Mouse (Mus musculus): ENCODE results near the gene Pcsk5.

Gene Pcsk5

DNA sequence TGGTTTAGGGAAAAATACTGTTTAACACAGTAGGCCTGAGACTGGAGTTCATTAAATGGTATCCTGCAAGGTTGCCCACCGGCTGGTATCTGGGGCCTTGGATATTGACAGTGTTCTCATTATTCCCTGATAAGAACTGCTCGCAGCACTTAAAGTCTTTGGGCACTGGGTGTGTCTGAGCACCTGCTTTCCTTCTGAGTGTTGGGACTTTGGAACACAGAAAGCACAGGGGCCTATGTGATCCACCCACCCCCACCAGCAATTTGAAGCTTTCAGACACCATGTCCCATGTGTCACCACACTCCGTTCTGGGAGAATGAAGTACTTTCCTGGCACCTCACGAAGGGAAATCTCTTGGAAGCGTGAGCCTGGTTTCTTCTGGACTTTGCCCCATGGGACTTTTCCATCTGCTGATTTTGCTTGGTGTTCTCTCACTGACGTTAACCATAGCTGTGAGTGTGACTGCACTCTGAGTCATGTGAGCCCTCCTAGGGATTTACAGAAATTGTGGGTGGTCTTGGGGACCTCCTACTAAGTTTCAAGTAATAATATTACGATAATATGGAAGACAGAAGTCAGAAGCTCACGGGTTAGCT lies 92.9 kb downstream of the Pcsk5 start:
- no peak for DNase-seq (ENCODE audit: low spot score in 2 of 2)

DNA sequence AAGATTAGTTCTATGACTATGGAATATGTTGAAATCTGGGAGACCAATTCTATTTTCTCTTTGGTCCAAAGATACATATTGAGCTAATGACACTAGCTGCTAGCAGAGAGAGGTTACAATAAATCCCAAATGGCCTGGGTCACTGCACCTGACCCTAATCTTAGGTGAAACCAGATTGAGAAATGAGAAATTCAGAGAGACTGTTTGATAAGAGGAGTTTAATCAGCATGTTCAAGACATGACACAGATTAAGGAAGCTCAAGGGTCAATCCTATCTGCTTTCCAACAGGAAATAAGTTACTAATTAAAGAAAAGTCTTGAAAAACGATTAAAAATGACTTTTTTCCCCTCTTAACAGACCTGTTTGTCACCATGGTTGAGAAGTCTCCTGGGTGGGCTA lies 96.0 kb downstream of the Pcsk5 start:
- DNase-seq (ENCODE audit: low spot score in 2 of 2): no peak

DNA sequence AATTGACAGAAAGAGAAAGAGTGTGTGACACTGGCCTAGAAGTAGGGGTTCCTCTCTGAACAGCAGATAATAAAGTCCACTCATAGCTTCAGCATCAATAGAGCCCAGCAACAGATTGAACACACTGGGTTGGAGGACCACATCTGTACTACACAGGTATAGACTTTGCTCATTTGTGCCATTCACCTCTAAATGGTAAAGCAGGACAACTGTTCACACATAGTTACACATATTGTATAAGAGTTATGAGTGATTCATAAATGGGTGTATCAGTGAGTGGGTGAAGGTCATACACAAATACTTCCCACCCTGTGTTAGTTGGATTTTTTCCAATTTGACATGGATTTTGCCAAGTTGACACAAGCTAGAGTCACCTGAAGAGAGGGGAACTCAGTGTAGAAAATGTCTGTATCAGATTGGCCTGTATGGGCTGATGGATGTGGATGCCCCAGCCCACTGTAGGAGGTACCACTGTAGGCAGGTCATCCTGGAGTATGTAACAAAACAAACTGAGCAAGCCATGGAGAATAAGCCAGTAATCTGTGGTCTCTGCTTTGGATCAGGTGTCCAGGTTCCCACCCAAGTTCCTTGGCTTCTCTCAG lies 104.7 kb downstream of the Pcsk5 start:
- no peak for DNase-seq (ENCODE audit: low spot score in 2 of 2)

DNA sequence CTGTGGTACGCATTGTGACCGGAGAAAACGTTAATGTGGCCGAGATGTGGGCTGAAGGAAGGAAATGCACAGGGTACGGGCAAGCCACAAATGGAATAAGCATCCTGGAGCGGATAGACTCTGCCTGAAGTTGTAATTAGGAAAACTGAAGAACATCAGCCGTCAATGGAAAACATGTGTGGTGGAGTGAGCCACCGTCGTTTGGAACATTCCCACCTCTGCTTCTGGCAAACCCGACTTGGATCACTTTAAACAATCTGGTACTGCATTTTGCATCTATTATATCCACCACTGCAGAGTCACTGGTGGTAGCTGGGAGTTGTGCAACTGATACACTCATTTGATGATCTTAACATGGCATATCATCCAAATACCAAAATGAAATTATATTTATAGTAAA lies 120.4 kb downstream of the Pcsk5 start:
- no peak for DNase-seq (ENCODE audit: low spot score in 2 of 2)

DNA sequence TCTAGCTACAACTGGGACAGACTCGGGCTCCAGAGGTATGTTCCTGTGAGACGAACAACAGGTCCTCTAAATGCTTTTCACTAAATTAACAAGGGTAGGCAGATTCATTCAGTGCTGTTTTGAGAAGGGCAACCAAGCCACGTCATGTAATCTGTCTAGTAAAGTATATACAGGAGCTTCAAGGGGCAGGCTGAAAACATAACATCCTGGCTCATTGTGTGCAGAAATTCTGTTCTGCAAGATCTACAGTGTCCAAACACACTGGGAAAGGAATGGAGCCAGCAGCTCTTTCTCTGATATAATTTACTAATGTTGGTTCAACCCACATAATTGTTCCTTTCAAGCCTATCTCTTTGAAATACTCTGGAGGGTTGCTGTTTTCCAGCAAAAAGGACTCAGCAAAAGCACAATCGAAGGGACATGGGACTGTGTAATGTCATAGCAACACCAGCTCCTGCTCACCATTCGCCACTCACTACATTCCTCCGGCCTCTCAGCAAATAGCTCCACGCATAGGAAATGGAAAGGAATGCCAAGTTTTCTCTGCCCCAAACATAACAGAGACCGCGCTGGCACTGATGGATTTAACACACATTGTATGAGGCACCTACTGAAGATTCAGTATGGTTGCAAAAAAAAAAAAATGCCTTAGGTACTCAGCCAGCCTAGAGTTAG lies 122.0 kb downstream of the Pcsk5 start:
- no peak for DNase-seq (ENCODE audit: low spot score in 2 of 2)

DNA sequence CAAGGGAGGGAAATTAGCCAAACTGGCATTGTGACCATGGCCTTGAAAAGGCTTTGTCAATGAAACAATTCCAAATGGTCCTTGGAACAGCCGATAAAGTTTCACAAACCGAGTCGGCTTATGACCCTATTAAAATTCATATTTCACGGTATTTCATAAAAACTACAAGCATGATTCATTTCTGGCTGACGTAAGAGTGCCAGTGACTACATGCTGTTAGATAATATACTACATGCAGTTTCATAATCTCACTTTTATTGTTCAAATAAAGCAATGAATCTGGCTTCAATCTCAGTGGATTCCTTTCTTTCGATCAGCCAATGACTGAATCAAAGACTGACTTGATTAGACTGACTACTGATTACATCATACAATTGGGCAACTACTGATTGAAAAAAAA lies 145.8 kb downstream of the Pcsk5 start:
- no peak for DNase-seq (ENCODE audit: low spot score in 2 of 2)

DNA sequence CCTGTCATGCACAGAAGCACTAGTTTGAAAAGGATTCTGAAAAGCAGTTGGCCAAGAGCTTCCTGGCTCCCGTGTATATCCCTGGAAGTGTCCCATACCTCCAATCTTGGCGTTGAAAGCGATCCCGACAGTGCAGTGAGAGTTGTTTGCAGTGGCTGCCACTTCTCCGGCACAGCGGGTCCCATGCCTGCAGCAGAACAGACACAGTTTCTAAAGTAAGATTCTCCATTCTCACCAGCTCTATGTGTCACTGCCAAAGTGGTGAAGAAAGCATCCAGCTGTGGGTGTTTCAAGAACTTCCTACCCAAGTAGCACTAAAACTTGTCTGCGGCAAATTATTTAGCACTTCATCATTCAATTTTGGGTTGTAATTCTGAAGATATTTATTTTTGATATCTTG lies 159.1 kb downstream of the Pcsk5 start:
- peak in 1 of 2 experiments; percentile 9 for DNase-seq (ENCODE audit: low spot score in 2 of 2)

DNA sequence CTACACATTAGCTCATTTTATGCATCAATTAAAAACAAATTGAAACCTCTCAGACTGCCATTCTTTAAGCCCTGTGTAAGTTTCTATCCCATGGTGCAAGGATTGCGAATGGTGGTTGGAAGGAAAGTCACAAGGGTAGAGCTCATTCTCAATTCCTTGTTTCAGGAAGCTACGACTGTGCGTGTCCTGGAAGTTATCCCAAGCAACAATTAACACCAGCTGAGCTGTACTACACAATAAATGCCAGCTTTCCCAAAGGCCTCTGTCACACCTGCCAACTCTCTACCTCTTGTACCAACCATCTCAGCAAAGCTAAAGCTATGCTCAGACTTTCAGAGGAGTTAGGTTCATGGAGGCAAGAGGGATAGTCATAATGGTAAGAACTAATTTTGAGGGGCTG lies 174.8 kb downstream of the Pcsk5 start:
- no peak for DNase-seq (ENCODE audit: low spot score in 2 of 2)

DNA sequence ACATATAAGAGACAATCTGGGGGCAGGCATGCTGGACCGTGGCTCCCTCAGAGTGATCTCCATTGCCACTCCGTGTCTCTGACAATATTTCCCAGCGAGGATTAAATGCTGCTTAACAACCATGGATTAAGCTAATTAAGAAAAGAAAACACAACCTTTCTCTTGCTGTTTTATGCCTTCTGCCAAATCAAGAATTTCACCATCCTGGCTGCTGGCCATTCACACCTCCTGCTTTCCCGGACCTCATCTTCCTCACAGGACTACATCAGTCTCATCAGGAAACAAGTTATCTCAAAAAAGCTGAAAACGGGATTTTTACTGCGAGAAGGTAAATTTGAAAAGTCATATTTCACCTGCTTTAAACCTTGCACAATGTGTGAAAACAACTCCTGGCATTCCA lies 175.2 kb downstream of the Pcsk5 start:
- no peak for DNase-seq (ENCODE audit: low spot score in 2 of 2)

DNA sequence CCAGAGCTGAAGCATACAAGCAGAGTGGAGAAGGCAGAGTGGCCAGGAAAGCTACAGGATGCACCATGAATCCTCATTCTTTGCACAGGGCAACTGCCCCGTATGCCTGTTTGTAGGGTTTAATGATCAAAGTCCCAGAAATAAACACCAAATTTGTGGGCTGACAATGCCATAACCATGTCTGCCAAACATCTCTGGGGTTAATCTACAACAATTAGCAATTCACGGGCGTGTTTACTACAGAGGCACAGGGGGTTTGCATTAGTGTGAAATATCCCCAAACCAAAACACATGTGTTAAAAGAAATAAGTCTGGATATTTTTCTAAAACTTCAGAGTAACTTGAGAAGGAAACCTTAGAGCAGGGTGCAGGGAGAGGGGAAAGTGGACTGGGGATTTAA lies 178.1 kb downstream of the Pcsk5 start:
- DNase-seq (ENCODE audit: low spot score in 2 of 2): no peak

DNA sequence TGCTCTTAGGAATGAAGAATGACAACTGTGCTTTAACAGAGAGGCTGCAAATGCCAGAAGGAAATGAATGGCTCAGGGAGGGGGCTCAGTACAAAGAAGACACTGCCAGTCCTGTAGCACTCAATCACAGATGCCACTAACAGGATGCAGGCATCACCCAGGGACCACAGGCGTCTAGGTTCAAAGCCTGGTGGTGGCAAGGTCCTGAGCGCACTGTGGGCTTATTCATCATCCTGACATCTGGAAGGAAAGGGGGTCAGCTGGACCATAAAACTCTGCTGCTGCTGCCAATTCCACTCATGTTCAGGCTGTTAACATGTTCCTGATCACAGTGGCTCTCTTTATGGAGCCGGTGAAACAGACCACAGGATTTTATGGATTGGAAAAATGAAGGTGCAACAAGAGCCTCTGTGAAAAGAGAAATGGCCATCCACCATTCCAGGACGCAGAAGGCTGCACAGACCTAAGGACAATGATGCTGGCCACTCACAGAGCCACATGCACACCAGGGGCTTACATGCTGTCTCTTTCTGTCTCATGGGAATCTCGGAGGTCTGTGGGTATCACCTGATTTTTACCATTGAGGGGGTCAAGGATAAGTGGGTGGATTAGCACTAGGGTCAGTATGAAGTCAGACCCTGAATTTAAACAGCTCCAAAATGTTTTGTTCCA lies 186.5 kb downstream of the Pcsk5 start:
- peak in 1 of 2 experiments; percentile 4 for DNase-seq (ENCODE audit: low spot score in 2 of 2)

DNA sequence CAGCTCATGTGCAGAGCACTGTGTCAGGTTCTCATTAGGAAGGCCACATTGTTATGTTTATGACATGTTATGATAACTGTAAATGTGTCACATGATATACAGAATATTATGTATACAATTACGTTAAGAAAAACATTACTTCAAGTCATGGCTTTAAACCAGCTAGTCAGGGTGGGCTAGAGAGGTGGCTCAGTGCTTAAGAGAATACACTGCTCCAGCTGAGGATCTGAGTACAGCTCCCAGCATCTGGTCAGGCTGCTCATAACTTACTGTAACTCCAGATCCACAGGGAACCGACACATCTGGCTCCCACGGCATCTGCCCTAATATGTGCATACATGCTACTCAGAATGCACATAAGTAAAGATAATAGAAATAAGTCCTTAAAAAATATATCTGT lies 187.5 kb downstream of the Pcsk5 start:
- no peak for DNase-seq (ENCODE audit: low spot score in 2 of 2)

DNA sequence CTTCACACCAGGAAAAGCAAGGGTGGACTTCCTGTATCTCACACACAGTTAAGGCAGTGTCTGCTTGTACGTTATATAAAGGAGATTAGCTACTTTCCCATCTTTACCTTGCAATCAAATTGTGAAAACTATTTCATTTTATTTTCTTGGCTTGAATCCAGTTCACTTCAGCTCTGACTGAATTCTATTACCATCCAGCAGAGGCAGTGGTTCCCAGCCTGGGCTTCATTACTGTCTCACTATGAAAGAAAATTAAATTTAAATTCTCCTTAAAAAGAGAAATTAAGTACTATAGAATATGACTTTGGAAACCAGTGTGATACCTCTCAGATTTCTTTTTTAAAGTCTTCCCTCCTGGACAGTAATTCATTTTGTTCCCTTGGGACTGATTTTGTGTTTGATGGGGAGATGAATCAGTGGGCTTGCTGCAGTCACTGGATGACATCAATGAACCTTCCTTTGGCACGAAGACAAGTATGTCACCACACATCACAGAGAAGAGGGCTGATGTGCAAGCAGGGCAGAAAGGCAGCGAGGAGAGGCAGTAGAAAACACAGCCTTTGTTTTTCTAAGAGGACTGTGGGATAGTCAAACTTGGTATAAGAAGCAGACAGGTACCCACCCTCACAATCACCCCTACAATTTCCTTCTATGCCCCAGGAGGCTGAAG lies 194.2 kb downstream of the Pcsk5 start:
- DNase-seq (ENCODE audit: low spot score in 2 of 2): no peak

DNA sequence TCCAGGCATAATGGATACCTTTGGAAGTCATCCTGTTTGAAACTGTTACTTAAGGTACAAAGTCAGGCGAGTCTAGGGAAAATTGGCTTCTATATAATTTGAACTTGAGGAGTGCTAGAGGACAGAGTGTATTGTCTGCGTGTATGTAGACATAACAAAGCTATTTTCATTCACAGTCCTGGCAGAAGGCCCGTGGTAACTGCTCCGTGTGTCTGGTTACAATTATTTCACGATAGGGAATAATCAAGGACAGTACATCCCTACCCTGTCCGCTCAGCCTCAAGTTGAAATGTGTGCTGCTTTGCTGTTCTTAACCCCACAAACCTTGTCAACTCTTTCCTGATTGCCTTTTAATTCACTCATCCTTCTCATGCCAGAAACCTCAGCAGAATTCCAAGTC lies 201.4 kb downstream of the Pcsk5 start:
- no peak for DNase-seq (ENCODE audit: low spot score in 2 of 2)

DNA sequence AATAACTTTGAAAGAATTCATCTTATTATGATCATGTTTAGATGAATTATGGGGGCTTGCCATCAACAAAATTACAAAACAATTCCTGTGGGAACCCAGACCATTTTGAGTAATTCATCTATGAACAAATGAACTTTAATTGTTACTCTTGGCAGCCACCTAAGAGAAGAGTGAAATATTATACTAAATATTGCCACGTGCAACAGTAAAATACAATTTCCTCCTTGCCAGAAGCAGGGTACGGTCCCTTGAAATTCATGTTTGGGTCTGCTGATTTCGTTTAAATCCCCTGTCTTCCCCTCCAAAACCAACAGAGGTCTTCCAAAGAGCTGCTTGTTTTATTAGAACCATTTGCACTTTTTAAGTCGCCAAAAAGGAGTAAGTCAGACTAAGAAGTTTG lies 221.8 kb downstream of the Pcsk5 start:
- DNase-seq (ENCODE audit: low spot score in 2 of 2): no peak

DNA sequence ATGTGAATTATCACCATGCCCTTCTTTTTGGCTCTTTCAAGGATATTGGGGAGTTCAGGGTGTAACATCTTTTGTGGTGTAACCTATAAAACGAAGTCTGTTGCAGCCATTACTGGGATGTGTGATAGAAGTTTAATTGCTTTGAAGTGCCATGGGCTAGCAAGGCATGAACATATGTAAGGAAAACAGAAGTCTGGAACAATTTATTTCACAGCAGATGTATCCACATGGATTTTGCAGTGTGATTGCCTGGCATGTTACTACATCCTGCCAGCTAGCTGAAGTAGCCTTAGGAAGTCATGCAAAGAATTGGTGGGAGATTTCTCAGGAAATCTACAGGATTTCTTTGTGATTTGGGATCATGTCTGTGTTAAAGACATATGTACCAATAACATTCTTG lies 230.9 kb downstream of the Pcsk5 start:
- no peak for DNase-seq (ENCODE audit: low spot score in 2 of 2)

DNA sequence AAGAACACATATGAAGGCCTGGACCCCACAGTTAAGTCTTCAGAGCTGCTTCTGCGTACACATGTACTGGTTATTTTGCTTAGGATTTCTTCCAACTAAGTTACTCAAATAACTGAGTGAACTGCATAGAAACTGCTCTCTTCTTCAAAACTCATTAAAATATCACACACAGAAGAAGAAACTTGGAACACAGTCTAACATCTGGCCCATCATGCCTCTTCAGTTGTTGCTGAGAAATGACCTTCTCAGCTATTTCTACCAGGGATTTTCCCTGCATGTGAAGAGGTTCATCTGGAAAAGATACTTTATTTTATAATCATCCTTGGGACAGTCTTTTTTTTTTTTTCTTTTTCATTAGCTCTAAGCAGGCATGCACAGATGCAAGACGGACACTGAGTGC lies 231.3 kb downstream of the Pcsk5 start:
- no peak for DNase-seq (ENCODE audit: low spot score in 2 of 2)

DNA sequence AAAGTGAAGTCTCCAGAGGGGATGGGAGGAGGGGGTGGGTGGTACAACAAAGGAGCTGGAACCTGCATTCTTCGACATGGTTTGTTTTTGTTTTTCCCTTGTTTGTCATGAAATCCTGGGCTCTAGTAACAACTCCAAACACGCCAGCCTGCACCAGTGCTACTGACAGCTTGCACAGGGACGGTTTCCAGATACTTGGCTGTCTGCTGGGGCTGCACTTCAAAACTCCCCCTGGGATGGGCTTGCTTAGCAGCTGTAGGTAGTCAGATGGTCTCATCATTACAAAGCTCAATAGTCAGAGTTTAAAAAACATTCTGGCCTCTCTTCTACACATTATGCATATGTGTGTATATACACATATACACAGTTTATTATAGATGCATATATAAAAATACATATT lies 234.1 kb downstream of the Pcsk5 start:
- no peak for DNase-seq (ENCODE audit: low spot score in 2 of 2)

DNA sequence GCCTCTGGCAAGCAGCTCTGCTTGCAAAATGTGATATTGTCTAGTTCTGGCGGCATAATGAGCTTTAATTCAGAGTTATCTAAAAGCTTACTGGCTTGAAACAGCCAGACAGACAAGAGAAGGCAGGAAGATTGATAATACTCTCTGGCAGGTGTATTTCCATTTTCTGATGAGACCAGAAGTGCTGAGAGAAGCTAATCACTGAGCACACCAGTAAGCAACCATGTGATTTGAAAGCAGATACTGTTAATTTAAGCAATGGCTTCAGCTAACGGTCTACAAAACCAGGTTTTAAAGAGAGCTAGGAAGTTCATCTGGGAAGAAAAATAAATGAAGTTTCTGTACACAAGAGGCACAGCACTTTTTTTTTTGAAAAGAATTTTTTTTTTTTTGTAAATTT lies 237.1 kb downstream of the Pcsk5 start:
- no peak for DNase-seq (ENCODE audit: low spot score in 2 of 2)

DNA sequence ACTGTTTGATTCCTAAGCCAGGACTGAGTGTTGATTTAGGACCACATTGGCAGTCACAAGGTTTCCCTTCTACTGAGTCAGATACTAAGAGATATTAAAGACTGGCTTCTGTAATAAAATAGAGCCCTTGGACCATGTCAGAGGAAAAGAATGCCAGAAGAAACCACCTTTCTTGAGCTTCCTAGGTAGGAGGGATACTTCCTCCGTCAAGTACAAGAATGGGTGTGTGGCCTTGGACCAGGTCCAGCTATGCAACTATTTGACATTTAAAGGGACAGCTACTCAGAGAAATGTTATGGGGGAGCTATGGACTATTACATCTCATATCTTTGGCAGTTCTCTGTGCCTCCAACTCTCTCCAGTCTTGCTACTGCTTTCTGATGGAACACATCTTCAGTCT lies 244.6 kb downstream of the Pcsk5 start:
- no peak for DNase-seq (ENCODE audit: low spot score in 2 of 2)

DNA sequence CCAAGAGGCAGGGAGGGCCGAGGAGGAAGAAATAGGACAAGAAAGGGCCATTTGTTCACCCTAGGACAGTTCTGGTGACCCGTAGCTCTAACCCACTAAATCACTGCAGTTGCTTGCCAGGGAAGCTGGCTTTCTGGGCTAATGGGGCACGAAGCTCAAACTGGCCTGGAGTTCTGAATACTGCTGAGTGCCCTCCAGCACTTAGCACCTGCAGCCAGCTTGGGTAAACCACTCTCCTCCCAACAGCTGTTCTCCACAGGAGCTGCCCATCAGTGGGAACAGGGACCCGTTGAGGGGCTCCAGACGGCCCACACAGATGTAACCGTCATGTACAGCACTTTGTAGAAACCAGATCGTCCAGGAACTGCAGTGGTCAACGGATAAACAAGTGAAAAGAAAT lies 246.1 kb downstream of the Pcsk5 start:
- peak in 1 of 2 experiments; percentile 18 for DNase-seq (ENCODE audit: low spot score in 2 of 2)

DNA sequence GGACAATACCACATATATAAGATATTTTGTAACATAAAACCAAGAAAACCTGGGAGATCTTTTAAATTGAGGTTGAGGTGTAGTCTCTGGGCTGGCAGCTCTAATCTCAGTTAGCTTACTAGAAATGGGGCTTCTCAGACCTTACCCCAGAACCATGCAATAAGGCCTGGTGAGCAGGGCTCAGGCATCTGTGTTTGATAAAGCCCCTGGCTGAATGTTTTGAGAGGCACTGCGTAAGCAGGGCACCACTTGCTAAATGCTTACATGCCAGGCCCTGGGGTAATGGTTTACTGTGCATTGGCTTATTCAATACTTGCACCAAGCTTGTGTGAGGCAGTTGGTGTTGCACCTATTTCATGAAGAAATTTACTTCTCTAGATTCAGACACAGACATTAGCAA lies 247.1 kb downstream of the Pcsk5 start:
- DNase-seq (ENCODE audit: low spot score in 2 of 2): no peak

Measured in frontal cortex, postnatal 10 days (tissue).